Mouse (Mus musculus) mouse embryonic stem cell (cell line): ENCODE measurements around the gene H2afy2.

Experiments
- in situ Hi-C, 2 experiments: fragments of 300-500 bp; cut with MboI; formaldehyde crosslinking; loops; 1 replicate in 1 of 2; 3 replicates in 1 of 2; pipeline ENCODE4 v1.14.3; 2019 to 2020; ENCODE audit warnings: low sequenced_read_pairs in 2 of 2, low pct_unique_long_range_greater_than_20kb in 1 of 2, mixed read lengths in 1 of 2; ENCODE audit not compliant: unreplicated experiment in 1 of 2

Gene H2afy2

DNA sequence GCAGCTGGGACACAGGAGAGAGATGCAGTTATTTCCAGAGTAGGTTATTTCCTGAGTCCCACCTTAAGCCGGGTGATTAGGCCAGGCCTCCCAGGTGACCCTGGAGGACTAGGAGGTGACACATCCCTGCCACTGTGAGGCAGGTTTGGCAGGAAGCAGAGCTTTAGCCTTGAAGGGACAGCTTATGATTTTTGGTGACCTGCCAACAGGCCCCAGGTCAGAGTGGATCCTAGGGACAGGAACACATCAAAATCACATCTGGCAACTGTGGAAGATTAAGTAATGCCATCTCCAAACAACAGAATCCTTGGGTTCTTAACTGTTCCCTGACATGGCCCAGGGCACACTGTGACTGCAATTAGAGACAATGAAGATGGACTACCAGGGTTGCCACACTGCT, 42.6 kb downstream of the H2afy2 start:
- in situ Hi-C loops, result loop anchor here in 1 of 2 experiments (10.0 kb wide), 1 partner anchor 363 kb away; no protein-coding TSS in a partner anchor

DNA sequence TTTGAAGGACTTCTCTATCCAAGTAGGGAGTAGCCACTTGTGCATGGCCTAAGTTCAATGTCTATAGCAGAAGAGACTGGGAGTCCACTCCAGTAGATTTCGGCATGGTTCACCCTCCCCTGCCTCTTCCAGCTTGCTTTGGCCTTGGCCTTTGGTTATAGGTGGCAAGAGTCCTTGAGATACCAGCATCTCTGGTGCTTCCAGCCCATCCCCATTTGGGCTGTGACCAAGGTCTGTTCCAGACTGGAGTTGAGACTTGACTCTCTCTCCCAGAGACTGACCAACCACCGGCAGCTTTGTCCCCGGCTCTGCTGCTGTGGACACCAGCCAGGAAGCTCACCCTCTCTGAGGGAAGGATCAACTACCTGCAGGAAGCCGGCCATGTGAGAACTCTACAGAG, 45.8 kb downstream of the H2afy2 start:
- in situ Hi-C loops, result no loop called here

DNA sequence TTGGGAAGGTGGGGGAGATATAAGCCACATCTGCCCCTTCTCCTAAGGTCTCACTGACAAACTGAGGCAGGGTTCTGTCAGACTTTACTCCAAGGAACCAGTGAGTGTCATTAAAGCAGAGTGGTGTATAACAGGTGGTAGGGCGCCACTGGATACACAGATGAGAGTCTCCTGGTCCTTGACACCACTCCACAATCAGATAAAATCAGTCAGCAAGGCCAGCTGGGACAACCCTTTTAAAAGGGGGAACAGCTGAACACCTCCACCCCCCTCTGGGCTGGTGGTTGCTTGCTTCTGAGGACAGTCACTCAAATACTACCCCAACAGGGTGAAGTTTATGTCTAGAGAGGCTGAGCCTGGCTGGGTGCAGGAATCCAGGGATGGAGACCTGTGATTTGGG, 46.4 kb downstream of the H2afy2 start:
- in situ Hi-C loops, result no loop called here

DNA sequence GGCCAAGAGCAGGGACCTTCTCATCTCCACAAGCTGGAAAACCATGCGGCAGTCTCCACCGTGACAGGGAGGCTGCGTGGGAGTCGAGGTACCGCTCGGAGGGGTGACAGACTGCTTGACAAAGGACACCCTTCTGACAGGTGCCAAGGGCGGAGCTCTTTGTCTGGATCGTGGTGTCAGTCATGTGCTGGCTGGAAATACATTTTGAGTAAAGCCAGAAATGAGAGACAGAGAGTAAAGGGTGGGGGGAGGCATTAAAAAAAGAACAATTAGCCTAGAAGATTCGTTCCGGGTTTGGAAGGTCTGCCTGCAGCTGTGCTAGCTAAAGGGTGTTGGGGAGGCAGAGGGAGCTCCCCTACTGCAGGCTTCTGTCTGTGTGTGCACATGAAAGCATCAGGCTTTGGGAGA, 47.3 kb downstream of the H2afy2 start:
- in situ Hi-C loops, result no loop called here

DNA sequence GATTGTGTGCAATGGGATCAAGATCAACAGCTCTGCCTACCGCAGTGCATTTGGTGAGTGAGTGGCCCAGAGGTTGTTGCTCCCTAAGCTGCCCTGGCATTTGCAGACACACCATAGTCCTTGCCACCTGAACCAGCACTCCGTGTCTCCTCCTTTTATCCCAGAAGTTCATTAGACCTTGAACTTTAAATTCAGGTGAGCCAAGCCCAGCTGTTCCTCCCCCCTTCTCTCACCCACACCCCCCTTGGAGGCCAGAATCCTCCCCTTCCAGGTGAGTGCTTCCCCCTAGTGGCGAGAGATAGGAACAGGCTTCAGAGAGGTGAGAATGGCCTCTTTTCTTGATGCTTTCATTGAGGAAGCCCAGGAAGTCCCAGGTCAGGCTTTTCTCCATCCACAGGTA, 49.6 kb downstream of the H2afy2 start:
- in situ Hi-C loops, result no loop called here

DNA sequence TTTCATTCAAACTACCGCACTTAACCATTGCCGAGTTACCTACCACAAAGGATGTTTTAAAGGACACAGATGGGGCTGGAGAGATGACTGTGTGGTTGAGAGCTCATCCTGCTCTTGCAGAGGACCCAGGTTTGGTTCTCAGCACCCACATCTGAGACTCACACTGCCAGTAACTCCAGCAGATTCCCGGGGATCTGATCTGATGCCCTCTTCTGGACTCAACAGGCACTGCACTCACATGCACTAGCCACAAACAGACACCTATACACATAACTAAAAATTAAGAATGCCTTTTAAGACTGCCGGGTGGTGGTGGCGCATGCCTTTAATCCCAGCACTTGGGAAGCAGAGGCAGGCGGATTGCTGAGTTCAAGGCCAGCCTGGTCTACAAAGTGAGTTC, 53.8 kb downstream of the H2afy2 start:
- in situ Hi-C loops, result no loop called here

DNA sequence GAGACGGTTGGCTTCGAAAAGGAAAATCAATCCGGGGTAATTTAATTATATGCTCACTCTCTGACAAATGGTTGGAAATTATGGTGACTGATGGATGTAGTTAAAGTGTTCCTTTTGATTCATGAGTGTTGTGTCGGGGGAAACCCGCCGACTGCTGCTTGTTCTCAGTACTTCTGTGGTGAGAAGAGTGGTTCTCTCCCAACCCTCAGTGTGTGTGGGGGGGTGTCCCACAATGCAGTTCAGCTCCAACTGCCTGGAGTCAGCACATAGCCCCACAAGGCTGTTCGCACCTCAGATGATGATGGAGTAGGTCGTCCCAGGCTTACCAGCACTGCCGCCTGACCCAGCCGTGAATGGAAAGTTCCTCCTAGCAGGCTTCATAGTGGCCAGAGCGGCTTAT, 54.8 kb downstream of the H2afy2 start:
- in situ Hi-C loops, result no loop called here

DNA sequence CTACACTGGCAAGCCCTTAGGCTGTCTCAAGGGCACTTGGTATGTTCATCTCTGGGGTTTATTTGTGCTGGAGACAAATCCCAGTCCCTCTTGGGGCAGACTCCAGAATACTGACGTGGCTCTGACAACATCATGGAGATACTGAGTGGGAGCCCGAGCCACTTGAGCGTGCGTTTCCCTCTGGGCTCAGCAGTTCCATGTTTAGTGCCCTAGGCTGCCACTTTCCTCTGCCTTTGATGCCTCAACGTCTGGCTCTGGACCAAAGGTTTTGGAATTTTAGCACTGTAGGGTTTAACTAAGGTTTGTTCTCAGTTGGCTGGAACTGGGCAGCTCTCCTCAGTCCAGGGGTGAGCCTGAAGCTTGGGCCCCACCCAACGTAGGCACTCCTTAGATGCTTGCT, 60.7 kb downstream of the H2afy2 start:
- in situ Hi-C loops, result no loop called here

DNA sequence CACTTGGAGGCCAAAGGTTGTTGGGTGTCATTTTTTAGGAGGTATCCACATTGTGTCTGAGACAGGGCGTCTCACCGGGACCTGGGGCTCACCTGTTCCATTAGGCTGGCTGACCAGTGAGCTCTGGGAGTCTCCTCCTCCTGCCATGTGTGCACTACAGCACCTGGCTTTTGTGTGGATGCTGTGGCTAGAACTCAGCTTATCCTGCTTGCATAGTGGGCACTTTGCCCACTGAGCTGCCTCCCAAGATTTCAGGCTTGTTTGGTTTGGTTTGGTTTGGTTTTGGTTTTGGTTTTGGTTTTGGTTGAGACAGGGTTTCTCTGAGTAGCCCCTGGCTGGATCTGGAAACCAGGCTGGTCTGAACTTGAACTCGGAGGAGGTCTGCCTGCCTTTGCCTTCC, 61.7 kb downstream of the H2afy2 start:
- in situ Hi-C loops, result no loop called here

DNA sequence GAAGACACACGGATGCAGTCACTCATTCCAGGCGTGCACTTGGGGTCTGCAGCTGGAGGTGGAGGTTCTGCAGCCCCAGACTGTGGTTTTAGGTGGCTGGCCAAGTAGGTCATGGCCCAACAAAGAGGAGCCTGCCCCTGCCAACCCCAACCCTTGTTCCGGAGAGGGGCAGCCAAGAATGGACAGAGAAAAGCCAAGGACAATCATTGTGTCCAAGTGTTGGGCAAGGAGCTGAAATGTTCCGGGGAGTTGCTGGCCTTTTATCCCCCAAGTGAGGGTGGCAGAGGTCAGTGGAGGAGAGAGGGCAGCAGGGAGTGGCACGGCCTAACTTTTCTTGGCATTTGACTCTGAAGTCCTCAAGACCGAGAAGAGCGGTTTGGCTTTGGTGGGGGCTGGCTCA, 63.6 kb downstream of the H2afy2 start:
- in situ Hi-C loops, result no loop called here

DNA sequence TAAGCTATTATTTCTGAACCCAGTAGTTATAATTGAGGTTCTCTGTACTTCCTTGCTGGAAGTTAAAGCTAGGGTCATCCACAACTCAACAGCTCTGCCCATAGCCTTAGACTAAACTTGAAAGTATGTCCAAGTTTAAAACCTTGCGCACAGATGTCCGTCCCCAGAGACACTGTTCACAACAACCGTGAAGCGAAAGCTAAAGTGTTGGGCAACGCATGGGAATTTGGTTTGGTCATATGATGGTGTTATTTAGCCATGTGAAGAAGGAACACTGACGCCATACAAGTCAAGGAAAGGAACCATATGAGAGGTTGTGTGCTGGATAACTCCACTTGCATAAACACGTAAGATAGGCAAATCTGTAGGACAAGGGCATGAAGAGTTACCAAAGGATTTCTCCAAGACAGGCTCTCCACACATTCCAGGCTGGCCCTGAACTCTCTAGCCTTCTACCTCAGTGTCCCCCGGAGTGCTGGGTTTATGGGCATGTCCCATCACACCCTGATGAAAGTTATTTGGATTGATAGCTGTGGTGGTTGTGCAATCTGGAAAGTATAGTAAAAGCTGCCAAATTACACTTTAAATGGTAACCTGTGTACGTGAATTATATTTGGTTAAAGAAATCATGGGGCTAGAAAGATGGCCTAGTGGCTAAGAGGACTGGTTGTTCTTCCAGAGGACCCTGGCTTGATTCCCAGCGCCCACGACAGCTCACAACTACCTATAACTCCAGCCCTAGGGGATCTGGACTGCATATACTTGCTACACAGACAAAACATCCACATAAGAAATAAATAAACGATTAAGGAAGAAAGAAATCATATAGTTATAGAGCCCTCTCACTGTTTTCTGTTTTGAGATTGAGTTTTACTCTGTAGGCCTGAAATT, 66.3 kb downstream of the H2afy2 start:
- in situ Hi-C loops, result no loop called here

DNA sequence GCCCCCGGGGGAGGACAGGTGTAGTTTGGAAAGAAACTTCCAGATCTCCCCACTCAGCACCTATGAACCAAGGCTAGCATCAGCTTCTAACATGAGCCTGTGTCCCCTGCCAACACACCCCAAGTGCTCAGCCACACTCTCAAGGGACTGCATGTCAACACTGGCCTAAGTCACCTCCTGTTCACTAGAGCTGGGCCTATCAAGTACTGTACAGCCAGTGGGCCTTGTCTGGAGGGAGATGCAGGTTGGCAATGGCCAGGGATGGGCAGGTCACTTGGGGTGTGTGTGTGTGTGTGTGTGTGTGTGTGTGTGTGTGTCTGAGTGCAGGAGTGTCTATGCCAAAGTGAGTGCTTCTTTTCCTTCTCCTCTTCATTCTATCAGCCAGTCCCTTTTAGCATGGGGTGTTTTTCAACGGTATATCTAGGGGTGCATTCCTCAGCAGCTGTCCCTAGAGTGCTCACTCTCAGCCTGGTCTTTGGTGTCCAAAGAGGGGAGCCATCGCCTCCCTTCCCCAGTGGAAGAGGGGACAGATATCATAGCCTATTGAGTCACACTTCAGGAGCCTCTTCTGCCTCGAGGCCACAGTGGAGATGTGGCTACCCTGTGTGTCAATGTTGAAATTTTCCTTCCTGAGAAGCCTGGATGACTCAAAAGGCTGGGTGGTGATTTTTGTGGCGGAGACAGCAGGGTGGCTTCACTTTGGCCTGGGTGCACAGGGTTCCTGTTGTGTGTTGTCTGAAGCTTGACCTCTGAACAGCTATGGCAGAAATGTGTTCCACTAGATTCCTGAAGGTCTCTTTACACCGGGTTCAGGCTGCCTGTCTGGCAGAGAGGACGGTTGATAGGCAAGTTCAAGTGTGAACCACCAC, 67.7 kb downstream of the H2afy2 start:
- in situ Hi-C loops, result no loop called here

DNA sequence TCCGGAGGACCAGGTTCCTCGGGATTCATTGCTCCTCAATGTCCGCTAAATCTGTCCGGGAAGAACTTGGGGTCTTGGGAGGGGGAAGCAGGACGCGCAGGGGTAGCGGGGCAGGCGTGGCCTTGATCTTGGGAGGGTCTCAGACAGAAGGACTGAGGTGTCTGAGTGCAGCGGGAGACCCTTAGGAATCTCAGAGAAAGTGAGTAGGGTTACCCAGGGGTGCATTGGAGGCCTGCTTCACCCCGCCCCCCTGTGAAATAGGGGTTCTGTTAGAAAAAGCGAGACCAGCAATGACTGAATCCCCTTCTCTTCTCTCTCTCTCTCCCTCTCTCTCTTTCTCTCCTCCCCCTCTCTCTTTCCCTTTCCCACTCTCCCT, 68.5 kb downstream of the H2afy2 start:
- in situ Hi-C loops, result no loop called here

DNA sequence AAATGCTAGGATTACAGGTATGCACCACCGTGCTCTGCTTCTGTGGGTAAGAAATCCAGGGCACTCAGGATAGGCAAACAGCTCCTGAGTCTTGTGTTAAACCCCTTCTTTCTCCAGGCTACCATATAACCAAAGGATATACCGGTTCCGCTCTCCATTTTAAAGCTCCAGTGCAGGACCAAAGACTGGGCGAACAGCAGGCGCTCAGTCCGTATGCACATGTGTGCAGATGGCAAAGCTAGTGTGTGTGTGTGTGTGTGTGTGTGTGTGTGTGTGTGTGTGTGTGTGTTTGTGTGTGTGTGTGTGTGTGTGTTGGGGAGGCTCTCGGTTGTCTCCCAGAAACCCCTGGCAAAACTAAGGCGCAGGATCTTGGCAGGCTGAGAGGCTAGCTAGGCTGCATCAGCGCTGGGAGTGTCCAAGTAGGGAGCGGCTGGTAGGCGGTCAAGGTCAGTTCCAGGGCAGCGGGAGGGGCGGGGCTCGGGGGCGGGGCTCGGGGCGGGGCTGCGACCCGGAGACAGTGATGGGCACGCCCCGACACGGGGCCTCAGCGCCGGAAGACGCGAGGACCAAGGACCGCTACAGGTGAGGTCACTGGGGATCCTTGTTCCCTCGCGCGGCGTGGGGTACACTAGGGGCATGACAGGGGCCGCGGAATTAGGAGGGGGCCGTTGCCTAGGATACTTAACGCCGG, 69.0 kb downstream of the H2afy2 start, which contains the start of gene Aifm2:
Gene Aifm2, plus strand, starts transcription at position 493 of the 691 bp plus-strand sequence.
- in situ Hi-C loops, result no loop called here

DNA sequence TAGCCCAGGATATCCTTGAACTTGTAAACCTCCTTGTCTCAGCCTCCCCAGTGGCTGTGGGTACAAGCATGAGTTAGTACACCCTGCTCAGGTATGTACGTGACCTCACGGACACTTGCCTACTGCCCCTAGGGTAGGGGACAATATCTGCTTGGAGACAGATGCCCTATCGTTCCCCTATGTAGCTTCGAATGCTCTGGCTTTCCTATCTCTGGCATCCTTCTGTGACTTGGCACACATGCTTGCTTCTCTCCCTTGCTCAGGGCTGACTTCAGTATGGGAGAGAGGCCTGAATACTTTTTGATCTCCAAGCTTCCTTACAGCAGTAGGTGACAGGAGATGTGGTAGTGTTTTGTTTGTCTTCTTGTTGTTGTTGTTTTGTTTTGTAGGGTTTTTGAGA, 69.8 kb downstream of the H2afy2 start:
- in situ Hi-C loops, result no loop called here

DNA sequence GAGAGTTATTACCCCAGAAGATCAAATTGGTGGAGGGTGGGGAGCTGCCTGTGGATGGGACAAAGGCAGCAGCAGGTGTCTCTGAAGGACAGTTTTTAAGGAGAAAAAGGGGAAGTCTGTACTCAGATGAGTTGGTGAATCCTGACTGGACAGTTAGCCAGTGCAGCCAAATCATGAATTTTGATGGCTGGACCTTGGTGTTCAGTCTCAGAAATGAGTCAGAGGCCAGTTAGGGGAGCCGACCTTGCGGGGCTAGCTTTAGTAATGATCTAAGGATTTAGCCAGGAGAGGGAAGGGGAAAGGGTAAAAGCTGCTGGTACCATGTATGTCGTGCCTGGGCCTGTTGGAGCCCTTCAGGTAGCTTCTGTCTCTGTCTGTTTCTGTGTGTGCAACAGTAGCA, 70.3 kb downstream of the H2afy2 start:
- in situ Hi-C loops, result no loop called here

DNA sequence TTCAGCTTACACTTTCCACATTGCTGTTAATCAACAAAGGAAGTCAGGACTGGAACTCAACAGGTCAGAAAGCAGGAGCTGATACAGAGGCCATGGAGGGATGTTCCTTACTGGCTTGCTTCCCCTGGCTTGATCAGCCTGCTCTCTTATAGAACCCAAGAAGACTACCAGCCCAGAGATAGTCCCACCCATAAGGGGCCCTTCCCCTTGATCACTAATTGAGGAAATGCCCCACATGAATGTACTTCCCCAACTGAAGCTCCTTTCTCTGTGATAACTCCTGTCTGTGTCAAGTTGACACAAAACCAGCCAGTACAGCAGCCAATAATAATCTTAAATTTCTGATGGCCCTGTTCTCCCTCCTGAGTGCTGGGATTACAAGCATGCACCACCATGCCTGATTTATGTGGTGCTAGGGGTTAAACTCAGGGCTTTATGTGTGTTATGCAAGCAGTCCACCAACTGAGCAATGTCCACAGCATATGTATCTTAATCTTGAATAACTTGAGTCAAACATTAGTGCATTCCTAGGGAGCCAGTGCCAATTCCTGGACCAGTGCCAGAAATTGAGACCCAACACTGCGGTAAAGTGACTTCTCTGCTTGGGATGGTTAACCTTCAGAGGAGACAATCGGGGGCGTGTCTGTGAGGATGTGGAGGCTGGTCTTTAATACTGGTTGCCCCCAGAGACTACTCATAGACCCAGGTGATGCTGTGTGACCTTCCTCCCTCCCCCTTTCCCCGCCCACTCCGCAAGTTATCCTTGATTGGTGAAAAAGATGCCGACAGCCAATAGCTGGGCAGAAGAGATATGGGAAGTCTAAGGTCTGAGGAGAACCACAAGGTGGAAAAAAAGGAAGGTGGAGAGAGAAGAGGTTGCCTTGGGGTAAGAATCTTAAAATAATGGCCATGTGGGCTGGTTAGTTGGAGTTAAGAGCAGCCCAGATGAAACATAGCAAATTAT, 77.3 kb downstream of the H2afy2 start:
- in situ Hi-C loops, result no loop called here

DNA sequence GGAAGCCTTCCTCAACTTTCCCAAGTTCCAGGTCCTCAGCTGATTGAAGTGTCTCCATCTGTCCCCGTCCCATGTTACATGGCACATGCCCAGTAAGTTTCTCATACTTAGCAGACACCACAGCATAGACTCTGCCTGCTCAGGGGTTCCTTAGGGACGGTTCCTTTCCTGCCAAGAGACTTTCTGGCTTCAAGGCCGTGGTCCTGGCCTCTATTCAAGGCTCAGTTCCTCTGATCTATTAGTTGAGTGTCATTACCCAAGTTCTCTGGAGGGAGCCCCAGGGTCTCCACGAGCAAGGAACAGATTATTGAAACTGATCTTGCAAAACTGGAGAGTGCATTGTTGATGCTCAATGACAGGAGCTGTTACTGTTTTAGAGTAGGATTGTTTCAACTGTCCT, 79.3 kb downstream of the H2afy2 start:
- in situ Hi-C loops, result no loop called here
